Mouse (Mus musculus) liver, postnatal 0 days (tissue): Measurements from ENCODE around the gene Trpv2. TPM values are rescaled to one million over a fixed set of nuclear protein-coding genes. Genes with fewer than 3 reads are reported as not detected.

Source experiments
- ATAC-seq: fragments of 200-750 bp; cut with Nextera tagmentation; 2 replicates; pipeline ENCODE4 v1.8.0; 2017; ENCODE audit warnings: mild to moderate bottlenecking, moderate library complexity
- DNase-seq: peaks from one replicate; pipeline ENCODE4 v3.0.0-alpha.2; 2016
- H3K27ac ChIP-seq: fragments of 300-500 bp; sonication (generic); 2 replicates; pipeline ENCODE4 v1.5.1; 2014; ENCODE audit warnings: antibody characterized with exemption, moderate library complexity, mild to moderate bottlenecking, low read depth
- H3K27me3 ChIP-seq: fragments of 300-500 bp; sonication (generic); 2 replicates; pipeline ENCODE4 v1.6.1; 2014; ENCODE audit warnings: low read length, control low read depth, mixed read lengths; ENCODE audit not compliant: insufficient read depth
- H3K36me3 ChIP-seq: fragments of 300-500 bp; sonication (generic); replicated peaks from 2 replicates; pipeline ENCODE4 v1.6.1; 2014; ENCODE audit warnings: mild to moderate bottlenecking, control low read depth, low read length, moderate library complexity, mixed read lengths; ENCODE audit not compliant: insufficient read depth
- H3K4me1 ChIP-seq: fragments of 300-500 bp; sonication (generic); 2 replicates; pipeline ENCODE4 v1.6.1; 2014; ENCODE audit warnings: antibody characterized with exemption, mild to moderate bottlenecking, control low read depth; ENCODE audit not compliant: insufficient read depth
- H3K4me2 ChIP-seq: fragments of 300-500 bp; sonication (generic); 2 replicates; pipeline ENCODE4 v1.6.1; 2014; ENCODE audit warnings: low read depth, mild to moderate bottlenecking, low read length, moderate library complexity, mixed read lengths
- H3K4me3 ChIP-seq: fragments of 300-500 bp; sonication (generic); 2 replicates; pipeline ENCODE4 v1.5.1; 2014; ENCODE audit warnings: low read depth, low read length
- H3K9ac ChIP-seq: fragments of 300-500 bp; sonication (generic); replicated peaks from 2 replicates; pipeline ENCODE4 v1.6.1; 2014; ENCODE audit warnings: mild to moderate bottlenecking, moderate library complexity
- H3K9me3 ChIP-seq: fragments of 300-500 bp; sonication (generic); 2 replicates; pipeline ENCODE4 v1.6.1; 2016; ENCODE audit warnings: mild to moderate bottlenecking, control low read depth, low read length, mixed read lengths
- CTCF ChIP-seq: sonication (generic); IDR thresholded peaks from 2 replicates; pipeline ENCODE4 v1.5.1; 2016; ENCODE audit warnings: antibody characterized with exemption, low read depth
- EP300 ChIP-seq: IDR thresholded peaks from 2 replicates; pipeline ENCODE4 v1.6.1; 2016; ENCODE audit warnings: antibody characterized with exemption, low read depth, mild to moderate bottlenecking
- WGBS: fragments of 180-500 bp; shearing (Covaris S2); extraction: QIAGEN DNeasy Blood & Tissue Kit; methylation state at CpG from one replicate; pipeline ENCODE4 v1.1.7; 2014; ENCODE audit not compliant: insufficient replicate concordance; 5-methylcytosine and 5-hydroxymethylcytosine counted together
- polyA plus RNA-seq: library from polyadenylated mRNA; unstranded; fragments of >200 nt; fragmentation: Nextera tagmentation; extraction: Ambion mirVana; gene quantifications from 2 replicates; pipeline ENCODE4 v1.2.1, GENCODE M21; 2015

Gene Trpv2
- polyA plus RNA-seq, 1 experiment from 2014 or later = 5.4 TPM

- Histone ChIP-seq H3K36me3 (peaks cover 38% of the 10 kb centered on the region), H3K27ac (no peak overlapping the region), H3K4me3 (no peak overlapping the region), H3K27me3 (no peaks in the 10 kb centered on the region), H3K9ac (no peak overlapping the region), H3K4me1 (peaks cover 20% of the 10 kb centered on the region), H3K4me2 (no peak overlapping the region), H3K9me3 (no peaks in the 10 kb centered on the region)
- ATAC-seq = peak; percentile 28; the same call in 1 of the 2 replicates
- DNase-seq = peak; percentile 49
- WGBS = 50% methylated on average over 10 of the region's 10 CpGs
- TF ChIP-seq CTCF (no peak), EP300 (no peak)
Observed at GRCm38 (mm10) chr11:62608826-62609675, 34.8 kb downstream of the Trpv2 start.

DNA sequence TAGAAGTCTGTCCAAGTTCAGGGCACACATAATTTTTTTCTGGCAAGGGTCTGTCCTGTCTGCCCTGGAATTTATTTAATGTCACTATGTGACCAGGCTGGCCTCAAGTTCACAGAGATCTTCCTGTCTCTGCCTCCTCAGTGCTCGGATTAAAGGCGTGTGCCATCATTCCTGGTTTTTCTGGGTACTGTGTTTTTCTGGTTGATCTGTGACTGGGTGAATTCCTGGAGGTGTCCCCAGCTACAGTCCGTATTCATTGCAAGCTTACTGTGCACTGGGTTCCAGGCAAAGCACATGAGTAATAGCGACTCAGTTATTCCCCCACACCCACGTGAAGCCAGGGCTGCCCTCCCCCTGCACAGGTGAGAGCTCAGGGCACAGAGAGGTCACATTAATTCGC, 36.0 kb downstream of the Trpv2 start:
- peaks cover 26% of the 10 kb centered on the region for H3K36me3 ChIP-seq
- no peak overlapping the region for H3K4me2 ChIP-seq
- H3K27ac ChIP-seq = no peak overlapping the region
- 0 out of 2 replicates have a peak, but pooled peaks cover 8% of the 10 kb centered on the region for H3K4me1 ChIP-seq
- no peak overlapping the region for H3K4me3 ChIP-seq
- TF ChIP-seq CTCF (no peak), EP300 (no peak)
- H3K9ac ChIP-seq = no peak overlapping the region
- ATAC-seq (no peak), DNase-seq (no peak)
- no peaks in the 10 kb centered on the region for H3K27me3 ChIP-seq
- H3K9me3 ChIP-seq = no peaks in the 10 kb centered on the region
- 74% methylated on average over 6 of the region's 6 CpGs for WGBS

- TF ChIP-seq EP300 = no peak
- no peak for TF ChIP-seq CTCF
- H3K4me1 ChIP-seq = 0 out of 2 replicates have a peak, but pooled peaks cover 7% of the 10 kb centered on the region
- no peaks in the 10 kb centered on the region for H3K27me3 ChIP-seq
- no peak overlapping the region for H3K4me3 ChIP-seq
- peaks cover 3% of the 10 kb centered on the region; the same call in 1 of the 2 replicates for H3K36me3 ChIP-seq
- H3K9me3 ChIP-seq = no peaks in the 10 kb centered on the region
- no peak for ATAC-seq
- H3K9ac ChIP-seq = no peak overlapping the region
- DNase-seq = no peak
- no peak overlapping the region for H3K4me2 ChIP-seq
- no peak overlapping the region for H3K27ac ChIP-seq
- 81% methylated on average over 10 of the region's 10 CpGs for WGBS
Observed at GRCm38 (mm10) chr11:62612604-62613003, 38.3 kb downstream of the Trpv2 start.

GRCm38 (mm10) chr11:62613657-62614365, 39.5 kb downstream of the Trpv2 start:
- Histone ChIP-seq H3K4me2 (peak overlapping the region; percentile 35; the same call in 1 of the 2 replicates), H3K36me3 (no peaks in the 10 kb centered on the region), H3K4me3 (no peak overlapping the region), H3K4me1 (0 out of 2 replicates have a peak, but pooled peaks cover 4% of the 10 kb centered on the region), H3K27me3 (no peaks in the 10 kb centered on the region), H3K9me3 (no peaks in the 10 kb centered on the region), H3K9ac (no peak overlapping the region), H3K27ac (no peak overlapping the region)
- peak; percentile 84 for ATAC-seq
- WGBS = 33% methylated on average over 19 of the region's 19 CpGs
- TF ChIP-seq CTCF (peak; percentile 100), EP300 (no peak)
- DNase-seq = peak; percentile 91

GRCm38 (mm10) chr11:62614876-62615410, 40.7 kb downstream of the Trpv2 start:
- Histone ChIP-seq H3K27me3 (no peaks in the 10 kb centered on the region), H3K4me3 (no peak overlapping the region), H3K9ac (no peak overlapping the region), H3K36me3 (no peaks in the 10 kb centered on the region), H3K4me1 (0 out of 2 replicates have a peak, but pooled peaks cover 4% of the 10 kb centered on the region), H3K27ac (no peak overlapping the region), H3K4me2 (no peak overlapping the region), H3K9me3 (no peaks in the 10 kb centered on the region)
- 79% methylated on average over 8 of the region's 8 CpGs for WGBS
- ATAC-seq (no peak), DNase-seq (no peak)
- TF ChIP-seq EP300 (no peak), CTCF (no peak)

GRCm38 (mm10) chr11:62615456-62615855, 41.2 kb downstream of the Trpv2 start:
- WGBS = 80% methylated on average over 4 of the region's 4 CpGs
- TF ChIP-seq CTCF = no peak
- TF ChIP-seq EP300 = no peak
- H3K9me3 ChIP-seq = no peaks in the 10 kb centered on the region
- H3K4me1 ChIP-seq = 0 out of 2 replicates have a peak, but pooled peaks cover 4% of the 10 kb centered on the region
- no peak overlapping the region for H3K4me2 ChIP-seq
- H3K27ac ChIP-seq = no peak overlapping the region
- H3K9ac ChIP-seq = no peak overlapping the region
- no peaks in the 10 kb centered on the region for H3K27me3 ChIP-seq
- no peak for DNase-seq
- no peak overlapping the region for H3K4me3 ChIP-seq
- ATAC-seq = no peak
- no peaks in the 10 kb centered on the region for H3K36me3 ChIP-seq
